Mouse (Mus musculus) kidney, adult 2 months (tissue): Measurements from ENCODE around the gene Rfx1.

Experiments used
- CTCF ChIP-seq: fragments of 200-500 bp; conservative IDR thresholded peaks from 2 replicates; pipeline ENCODE4 v1.5.1; 2011; ENCODE audit warnings: low read depth, mild to moderate bottlenecking, control low read depth, low read length, moderate library complexity, mixed read lengths; ENCODE audit not compliant: insufficient read depth, insufficient read length
- POLR2A ChIP-seq: fragments of 200-500 bp; IDR thresholded peaks from one replicate; pipeline ENCODE4 v1.6.1; 2011; ENCODE audit warnings: low read depth, low read length, control low read depth

DNA sequence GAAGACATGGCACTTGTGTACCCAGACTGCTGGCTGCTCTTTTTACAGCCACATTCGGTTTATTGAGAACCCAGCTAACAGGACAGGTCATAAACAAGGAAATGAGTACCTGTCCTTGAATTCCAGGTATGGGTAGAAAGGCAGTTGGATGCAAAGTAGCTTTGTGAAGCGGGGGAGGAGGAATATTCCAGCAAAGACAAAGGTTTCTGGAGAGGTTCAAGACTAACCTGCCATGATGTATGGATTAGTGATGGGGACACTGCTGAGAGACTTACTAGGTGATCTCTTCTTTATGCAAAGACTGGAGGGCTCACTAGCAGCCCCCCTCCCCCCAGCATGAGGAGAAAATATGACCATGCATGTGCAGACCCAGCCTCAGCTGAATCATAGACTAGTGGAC lies 39.0 kb downstream of the Rfx1 start:
- TF ChIP-seq CTCF (no peak), POLR2A (no peak)
